Mouse (Mus musculus) limb, embryonic 14.5 days (tissue): Measurements from ENCODE around the gene Lmcd1. TPM values are rescaled to one million over a fixed set of nuclear protein-coding genes. Genes with fewer than 3 reads are reported as not detected.
A peak's percentile ranks its signal among the peaks of the same experiment; 100 is the strongest.

Experiments used
- ATAC-seq: fragments of 200-750 bp; cut with Nextera tagmentation; 2 replicates; pipeline ENCODE4 v1.8.0; 2017; ENCODE audit warnings: low read depth, moderate number of reproducible peaks, moderate TSS enrichment; ENCODE audit not compliant: low FRiP score
- DNase-seq: peaks from one replicate; pipeline ENCODE4 v3.0.0-alpha.2; 2015; ENCODE audit warnings: low spot score
- H3K27ac ChIP-seq: fragments of 300-500 bp; sonication (generic); replicated peaks from 2 replicates; pipeline ENCODE4 v1.5.1; 2014; ENCODE audit warnings: low read depth, mild to moderate bottlenecking, low read length, moderate library complexity, mixed read lengths
- H3K27me3 ChIP-seq: fragments of 300-500 bp; sonication (generic); 2 replicates; pipeline ENCODE4 v1.6.1; 2014; ENCODE audit warnings: low read length, mixed read lengths; ENCODE audit not compliant: control insufficient read depth, insufficient read depth
- H3K36me3 ChIP-seq: fragments of 300-500 bp; sonication (generic); 2 replicates; pipeline ENCODE4 v1.6.1; 2014; ENCODE audit warnings: mild to moderate bottlenecking, low read length, moderate library complexity, mixed read lengths; ENCODE audit not compliant: control insufficient read depth, insufficient read depth
- H3K4me1 ChIP-seq: fragments of 300-500 bp; sonication (generic); 2 replicates; pipeline ENCODE4 v1.6.1; 2014; ENCODE audit warnings: antibody characterized with exemption, low read length, mixed read lengths; ENCODE audit not compliant: control insufficient read depth, insufficient read depth
- H3K4me2 ChIP-seq: fragments of 300-500 bp; sonication (generic); replicated peaks from 2 replicates; pipeline ENCODE4 v1.6.1; 2014; ENCODE audit warnings: low read depth, mild to moderate bottlenecking, low read length, moderate library complexity; ENCODE audit not compliant: severe bottlenecking
- H3K4me3 ChIP-seq: fragments of 300-500 bp; sonication (generic); replicated peaks from 2 replicates; pipeline ENCODE4 v1.5.1; 2014; ENCODE audit warnings: low read length
- H3K9ac ChIP-seq: fragments of 300-500 bp; sonication (generic); 2 replicates; pipeline ENCODE4 v1.6.1; 2014; ENCODE audit warnings: mild to moderate bottlenecking, low read depth, low read length, moderate library complexity; ENCODE audit not compliant: severe bottlenecking
- H3K9me3 ChIP-seq: fragments of 300-500 bp; sonication (generic); 2 replicates; pipeline ENCODE4 v1.6.1; 2016; ENCODE audit warnings: low read length; ENCODE audit not compliant: control insufficient read depth
- POLR2A ChIP-seq: fragments of 200-500 bp; IDR thresholded peaks from 2 replicates; pipeline ENCODE4 v1.8.0; 2012; ENCODE audit warnings: inconsistent platforms, mild to moderate bottlenecking, moderate library complexity, borderline replicate concordance; ENCODE audit not compliant: insufficient read depth, insufficient read length; ENCODE audit errors: extremely low read depth
- WGBS: fragments of 180-500 bp; shearing (Covaris S2); extraction: QIAGEN DNeasy Blood & Tissue Kit; methylation state at CpG from one replicate; pipeline ENCODE4 v1.1.7; 2014; 5-methylcytosine and 5-hydroxymethylcytosine counted together
- polyA plus RNA-seq, 2 experiments: library from polyadenylated mRNA; depleted of rRNA in 1 of 2; stranded (reverse) in 1 of 2; unstranded in 1 of 2; fragments of >200 nt; fragmentation: Nextera tagmentation in 1 of 2; extraction: Ambion mirVana in 1 of 2; gene quantifications; 2 replicates each; pipeline versions ENCODE4 v1.2.1 to v1.2.3; 2012 to 2014

The Lmcd1 gene
- 22.9 and 24.6 TPM in 2 replicates for polyA plus RNA-seq (2012; rRNA removed)
- 32.1 and 37.4 TPM in 2 replicates for polyA plus RNA-seq (2014; fragmentation: Nextera tagmentation; extraction: Ambion mirVana)

GRCm38 (mm10) chr6:112273501-112274205 is at the start of gene Lmcd1:
Gene Lmcd1 (plus strand): TSS chr6:112273758.
- H3K4me1 ChIP-seq: peaks cover 20% of the 10 kb centered on the region
- 2% methylated on average over 20 of the region's 21 CpGs for WGBS
- DNase-seq (peak; percentile 86), ATAC-seq (peak; percentile 93)
- no peaks in the 10 kb centered on the region for H3K27me3 ChIP-seq
- peak within 1 kb of the TSS; percentile 55 for H3K27ac ChIP-seq
- no peaks in the 10 kb centered on the region for H3K36me3 ChIP-seq
- H3K4me3 ChIP-seq: peak within 1 kb of the TSS; percentile 31
- no peak for TF ChIP-seq POLR2A
- peak within 1 kb of the TSS; percentile 52 for H3K4me2 ChIP-seq
- no peaks in the 10 kb centered on the region for H3K9me3 ChIP-seq
- no peak within 1 kb of the TSS for H3K9ac ChIP-seq

GRCm38 (mm10) chr6:112223877-112224632 is 49.5 kb upstream of the Lmcd1 start:
- Histone ChIP-seq H3K36me3 (no peaks in the 10 kb centered on the region), H3K9ac (no peak overlapping the region), H3K4me1 (no peaks in the 10 kb centered on the region), H3K4me2 (no peak overlapping the region), H3K9me3 (no peaks in the 10 kb centered on the region), H3K27me3 (no peaks in the 10 kb centered on the region), H3K4me3 (no peak overlapping the region), H3K27ac (no peak overlapping the region)
- TF ChIP-seq POLR2A: no peak
- DNase-seq (no peak), ATAC-seq (no peak)
- WGBS: 77% methylated on average over 13 of the region's 13 CpGs

GRCm38 (mm10) chr6:112236775-112237174 is 36.8 kb upstream of the Lmcd1 start:
- no peak overlapping the region for H3K4me2 ChIP-seq
- H3K27me3 ChIP-seq: no peaks in the 10 kb centered on the region
- no peak overlapping the region for H3K9ac ChIP-seq
- DNase-seq (no peak), ATAC-seq (no peak)
- no peaks in the 10 kb centered on the region for H3K4me1 ChIP-seq
- no peak overlapping the region for H3K4me3 ChIP-seq
- 90% methylated on average over 1 of the region's 1 CpGs for WGBS
- no peak overlapping the region for H3K27ac ChIP-seq
- no peaks in the 10 kb centered on the region for H3K9me3 ChIP-seq
- TF ChIP-seq POLR2A: no peak
- H3K36me3 ChIP-seq: no peaks in the 10 kb centered on the region

- Histone ChIP-seq H3K4me3 (no peak overlapping the region), H3K9ac (no peak overlapping the region), H3K36me3 (no peaks in the 10 kb centered on the region), H3K4me2 (no peak overlapping the region), H3K27ac (no peak overlapping the region), H3K27me3 (no peaks in the 10 kb centered on the region), H3K9me3 (no peaks in the 10 kb centered on the region), H3K4me1 (peaks cover 11% of the 10 kb centered on the region)
- 69% methylated on average over 2 of the region's 2 CpGs for WGBS
- ATAC-seq (no peak), DNase-seq (no peak)
- no peak for TF ChIP-seq POLR2A
Observed at GRCm38 (mm10) chr6:112242216-112242615, 31.3 kb upstream of the Lmcd1 start.

- no peaks in the 10 kb centered on the region for H3K36me3 ChIP-seq
- ATAC-seq (peak; percentile 80), DNase-seq (peak; percentile 82)
- no peak overlapping the region for H3K9ac ChIP-seq
- H3K4me3 ChIP-seq: no peak overlapping the region
- no peak overlapping the region for H3K4me2 ChIP-seq
- no peaks in the 10 kb centered on the region for H3K9me3 ChIP-seq
- H3K27me3 ChIP-seq: no peaks in the 10 kb centered on the region
- H3K27ac ChIP-seq: peak overlapping the region; percentile 43; the same call in 1 of the 2 replicates
- H3K4me1 ChIP-seq: peaks cover 11% of the 10 kb centered on the region
- no peak for TF ChIP-seq POLR2A
- 54% methylated on average over 4 of the region's 4 CpGs for WGBS
Observed at GRCm38 (mm10) chr6:112245639-112246038, 27.9 kb upstream of the Lmcd1 start.
